Mouse (Mus musculus) kidney, embryonic 14.5 days (tissue): Measurements from ENCODE around the gene Cbx1. TPM values are rescaled to one million over a fixed set of nuclear protein-coding genes. Genes with fewer than 3 reads are reported as not detected.
A peak's percentile ranks its signal among the peaks of the same experiment; 100 is the strongest.
"Not testable (repeated sequence)": the region's sequence is repeated elsewhere in the genome, so short reads cannot be mapped to it uniquely, and the experiment has no call there.

Experiments used
- ATAC-seq: fragments of 200-750 bp; cut with Nextera tagmentation; 2 replicates; pipeline ENCODE4 v1.8.0; 2017; ENCODE audit warnings: moderate number of reproducible peaks, mild to moderate bottlenecking, moderate TSS enrichment, moderate library complexity; ENCODE audit not compliant: low FRiP score, low TSS enrichment
- H3K27ac ChIP-seq: fragments of 300-500 bp; sonication (generic); 2 replicates; pipeline ENCODE4 v1.5.1; 2014; ENCODE audit warnings: low read depth, mild to moderate bottlenecking, low read length, moderate library complexity, mixed read lengths
- H3K27me3 ChIP-seq: fragments of 300-500 bp; sonication (generic); 2 replicates; pipeline ENCODE4 v1.6.1; 2014; ENCODE audit warnings: mild to moderate bottlenecking, low read length; ENCODE audit not compliant: control insufficient read depth, insufficient read depth
- H3K36me3 ChIP-seq: fragments of 300-500 bp; sonication (generic); 2 replicates; pipeline ENCODE4 v1.6.1; 2014; ENCODE audit warnings: low read length, mixed read lengths; ENCODE audit not compliant: control insufficient read depth, insufficient read depth
- H3K4me1 ChIP-seq: fragments of 300-500 bp; sonication (generic); 2 replicates; pipeline ENCODE4 v1.6.1; 2014; ENCODE audit warnings: low read length, mixed read lengths; ENCODE audit not compliant: control insufficient read depth, insufficient read depth
- H3K4me2 ChIP-seq: fragments of 300-500 bp; sonication (generic); replicated peaks from 2 replicates; pipeline ENCODE4 v1.6.1; 2014; ENCODE audit warnings: low read depth, mild to moderate bottlenecking, low read length
- H3K4me3 ChIP-seq: fragments of 300-500 bp; sonication (generic); 2 replicates; pipeline ENCODE4 v1.5.1; 2014; ENCODE audit warnings: mild to moderate bottlenecking, low read length
- H3K9ac ChIP-seq: fragments of 300-500 bp; sonication (generic); 2 replicates; pipeline ENCODE4 v1.6.1; 2014; ENCODE audit warnings: low read depth, mild to moderate bottlenecking, low read length, moderate library complexity
- H3K9me3 ChIP-seq: fragments of 300-500 bp; sonication (generic); 2 replicates; pipeline ENCODE4 v1.6.1; 2016; ENCODE audit warnings: low read length; ENCODE audit not compliant: control insufficient read depth
- WGBS: fragments of 180-500 bp; shearing (Covaris S2); extraction: QIAGEN DNeasy Blood & Tissue Kit; methylation state at CpG from one replicate; pipeline ENCODE4 v1.1.7; 2014; 5-methylcytosine and 5-hydroxymethylcytosine counted together
- microRNA counts: library from miRNA; unstranded; fragments of <30 nt; microRNA quantifications from one replicate; lab custom pipeline; 2017
- microRNA-seq: library from miRNA; unstranded; fragments of <30 nt; microRNA quantifications from one replicate; pipeline ENCODE4, GENCODE M21; 2016
- polyA plus RNA-seq: library from polyadenylated mRNA; unstranded; fragments of >200 nt; fragmentation: Nextera tagmentation; extraction: Ambion mirVana; gene quantifications from 2 replicates; pipeline ENCODE4 v1.2.1, GENCODE M21; 2014

Cbx1 gene
- polyA plus RNA-seq, 1 experiment from 2014 or later = 137 TPM

DNA sequence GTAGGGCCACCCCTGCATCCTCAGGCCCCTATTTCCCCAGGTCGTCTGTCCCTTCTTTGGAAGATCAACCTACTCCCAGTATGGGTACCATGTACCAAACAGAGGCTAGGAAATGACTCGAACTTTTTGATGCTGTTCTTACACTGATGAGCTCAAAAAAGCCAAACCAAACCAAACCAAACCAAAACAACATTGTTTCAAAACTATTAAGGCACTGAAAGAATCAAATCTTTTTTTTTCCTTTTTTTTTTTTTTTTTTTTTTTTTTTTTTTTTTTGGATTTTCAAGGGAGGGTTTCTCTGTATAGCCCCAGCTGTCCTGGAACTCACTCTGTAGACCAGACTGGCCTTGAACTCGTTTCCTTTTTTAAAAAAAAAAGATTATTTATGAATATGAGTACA is 54.7 kb downstream of the Cbx1 start:
- no peaks in the 10 kb centered on the region for H3K36me3 ChIP-seq
- no peaks in the 10 kb centered on the region for H3K4me1 ChIP-seq
- H3K4me3 ChIP-seq = no peak overlapping the region
- no peaks in the 10 kb centered on the region for H3K27me3 ChIP-seq
- whole genome bisulfite sequencing = 65% methylated on average over 3 of the region's 3 CpGs
- H3K27ac ChIP-seq = no peak overlapping the region
- H3K4me2 ChIP-seq = no peak overlapping the region
- H3K9ac ChIP-seq = no peak overlapping the region
- no peak for ATAC-seq
- no peaks in the 10 kb centered on the region for H3K9me3 ChIP-seq

DNA sequence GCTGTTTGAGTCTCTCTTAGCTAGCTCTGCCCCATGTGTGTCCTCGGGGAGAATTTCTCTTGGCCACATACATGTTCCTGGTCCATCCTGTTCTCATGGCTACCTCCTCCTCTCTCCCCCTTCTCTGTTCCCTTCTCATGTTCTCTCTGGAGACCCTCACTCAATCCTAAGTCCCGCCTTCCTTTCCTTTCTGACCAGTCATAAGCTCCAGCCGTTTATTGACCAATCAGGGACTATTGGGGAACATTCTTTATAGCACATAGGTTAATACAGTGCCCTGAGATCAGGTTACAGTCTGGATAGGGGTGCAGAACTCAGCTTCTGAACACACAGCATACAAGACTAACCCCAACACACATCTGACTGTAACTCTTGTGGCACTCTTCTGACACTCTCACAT is 58.3 kb downstream of the Cbx1 start:
- no peaks in the 10 kb centered on the region for H3K36me3 ChIP-seq
- no peak overlapping the region for H3K4me3 ChIP-seq
- H3K9ac ChIP-seq = no peak overlapping the region
- H3K4me2 ChIP-seq = no peak overlapping the region
- no peaks in the 10 kb centered on the region for H3K27me3 ChIP-seq
- H3K4me1 ChIP-seq = no peaks in the 10 kb centered on the region; the same call in 1 of the 2 replicates
- ATAC-seq = peak; percentile 42
- H3K27ac ChIP-seq = no peak overlapping the region
- WGBS = 29% methylated on average over 3 of the region's 3 CpGs
- no peaks in the 10 kb centered on the region for H3K9me3 ChIP-seq

- 61% methylated on average over 9 of the region's 9 CpGs for whole genome bisulfite sequencing
- Histone ChIP-seq H3K4me2 (no peak overlapping the region), H3K27me3 (no peaks in the 10 kb centered on the region), H3K27ac (no peak overlapping the region), H3K4me3 (no peak overlapping the region), H3K4me1 (no peaks in the 10 kb centered on the region; the same call in 1 of the 2 replicates), H3K9me3 (no peaks in the 10 kb centered on the region), H3K9ac (no peak overlapping the region), H3K36me3 (peaks cover 5% of the 10 kb centered on the region; the same call in 1 of the 2 replicates)
- ATAC-seq = no peak
These were observed 59.8 kb downstream of the Cbx1 start for GRCm38 (mm10) chr11:96848694-96849093.

DNA sequence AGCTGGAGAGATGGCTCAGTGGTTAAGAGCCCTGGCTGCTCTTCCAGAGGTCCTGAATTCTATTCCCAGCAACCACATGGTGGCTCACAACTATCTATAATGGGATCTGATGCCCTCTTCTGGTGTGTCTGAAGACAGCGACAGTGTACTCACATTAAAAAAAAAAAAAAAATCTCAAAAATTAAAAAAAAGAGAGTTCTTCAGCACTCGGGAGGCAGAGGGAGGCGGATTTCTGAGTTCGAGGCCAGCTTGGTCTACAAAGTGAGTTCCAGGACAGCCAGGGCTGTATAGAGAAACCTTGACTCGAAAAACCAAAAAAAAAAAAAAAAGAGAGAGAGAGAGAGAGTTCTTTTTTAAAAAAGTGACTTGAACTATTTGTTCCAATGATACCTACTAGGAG is 60.2 kb downstream of the Cbx1 start:
- H3K27me3 ChIP-seq, ATAC-seq, H3K36me3 ChIP-seq, H3K9me3 ChIP-seq, H3K4me1 ChIP-seq: not testable (repeated sequence)
- Histone ChIP-seq H3K9ac (peak overlapping the region; percentile 71; the same call in 1 of the 2 replicates), H3K27ac (peak overlapping the region; percentile 59; the same call in 1 of the 2 replicates), H3K4me2 (peak overlapping the region; percentile 78), H3K4me3 (peak overlapping the region; percentile 72)
- 72% methylated on average over 5 of the region's 5 CpGs for WGBS

DNA sequence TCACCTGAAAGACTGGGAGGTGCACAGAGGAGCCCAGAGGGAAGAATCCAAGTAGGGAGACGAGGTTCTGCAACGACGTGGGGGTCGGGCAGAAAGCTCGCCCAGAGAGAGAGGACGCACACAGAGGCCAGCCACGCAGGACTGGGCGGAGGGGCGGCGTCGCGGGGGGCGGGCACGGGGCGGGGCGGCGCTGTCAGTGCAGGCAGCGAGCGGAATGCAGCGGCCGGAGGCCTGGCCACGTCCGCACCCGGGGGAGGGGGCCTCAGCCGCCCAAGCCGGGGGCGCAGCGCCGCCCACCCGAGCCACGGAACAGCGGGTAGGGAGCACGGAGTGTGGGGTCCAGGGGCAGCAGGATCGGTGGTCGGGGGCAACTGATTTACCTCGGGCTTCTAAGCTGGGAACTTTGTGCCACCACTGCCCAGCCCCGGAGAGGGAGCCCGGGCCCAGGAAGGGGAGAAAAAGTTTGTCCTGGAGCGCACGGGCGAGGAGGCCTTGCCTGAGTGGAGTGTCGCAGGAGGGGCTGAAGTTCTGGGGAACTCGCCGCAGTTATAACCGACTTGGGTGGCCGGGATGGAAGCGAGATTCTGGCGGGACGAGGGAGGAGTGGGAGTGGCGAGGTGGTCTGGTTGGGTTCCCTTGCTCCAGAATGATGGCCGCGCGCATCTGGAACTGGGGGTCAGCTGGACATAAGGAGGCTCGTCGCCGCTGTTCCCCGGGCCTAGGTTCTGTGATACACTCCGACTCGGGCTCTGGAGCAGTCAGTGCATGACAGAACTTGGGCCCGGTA is 60.9 kb downstream of the Cbx1 start, which contains the start of gene Copz2:
Gene Copz2 (plus strand): TSS at position 190 of the 787 bp plus-strand sequence.
- peak within 1 kb of the TSS; percentile 72 for H3K4me3 ChIP-seq
- H3K9me3 ChIP-seq = no peaks in the 10 kb centered on the region
- peaks cover 5% of the 10 kb centered on the region; the same call in 1 of the 2 replicates for H3K36me3 ChIP-seq
- H3K4me2 ChIP-seq = peak within 1 kb of the TSS; percentile 78
- ATAC-seq = peak; percentile 75; the same call in 1 of the 2 replicates
- peak within 1 kb of the TSS; percentile 71 for H3K9ac ChIP-seq
- WGBS = 1% methylated on average over 58 of the region's 60 CpGs
- H3K27me3 ChIP-seq = no peaks in the 10 kb centered on the region
- peak within 1 kb of the TSS; percentile 59; the same call in 1 of the 2 replicates for H3K27ac ChIP-seq
- no peaks in the 10 kb centered on the region; the same call in 1 of the 2 replicates for H3K4me1 ChIP-seq

DNA sequence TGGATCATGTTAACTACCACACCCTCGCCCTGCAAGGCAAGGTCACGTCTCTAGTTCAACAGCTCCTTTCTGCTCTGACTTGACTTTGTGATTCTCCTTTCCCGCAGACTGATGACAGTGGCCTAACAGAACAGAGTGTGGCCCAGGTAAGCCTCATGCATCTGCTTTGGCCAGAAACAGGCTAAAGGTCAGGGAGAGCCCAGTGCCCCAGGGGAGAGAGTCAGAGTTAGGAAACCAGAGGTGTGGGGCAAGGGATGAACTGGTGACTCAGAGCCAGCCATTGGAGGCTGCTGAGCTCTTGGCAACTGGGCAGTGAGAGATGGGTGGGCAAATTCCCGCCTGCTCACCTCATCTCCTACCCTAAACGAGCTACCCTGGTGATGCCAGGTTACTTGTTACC is 68.5 kb downstream of the Cbx1 start:
- Histone ChIP-seq H3K36me3 (peaks cover 5% of the 10 kb centered on the region; the same call in 1 of the 2 replicates), H3K9me3 (no peaks in the 10 kb centered on the region), H3K9ac (no peak overlapping the region), H3K4me1 (peaks cover 11% of the 10 kb centered on the region; the same call in 1 of the 2 replicates), H3K27me3 (no peaks in the 10 kb centered on the region), H3K4me2 (no peak overlapping the region), H3K4me3 (no peak overlapping the region), H3K27ac (no peak overlapping the region)
- 64% methylated on average over 5 of the region's 5 CpGs for WGBS
- ATAC-seq = no peak

MicroRNA genes within 50 kb of the gene (microRNA counts, 519-probe panel; counts per million panel counts)
- 7,387 counts per million, percentile 80 among the panel's probes with 10 or more counts for microRNA mmu-miR-152 (lab: Ali Mortazavi, UCI)

Small RNA genes lying within 50 kb of the gene (microRNA-seq; reads per million reads assigned to microRNA genes)
- gene Mir152 = 163 reads per million, percentile 60 among the genes with 10 or more reads in this experiment

Other genes starting within 250 kb of the Cbx1 start
- gene Snx11, start 11.6 kb upstream of the Cbx1 start, polyA plus RNA-seq = 8.6 and 10.2 TPM in 2 replicates
- 37.3 and 43.2 TPM in 2 replicates for gene Nfe2l1, start 40.8 kb downstream of the Cbx1 start, polyA plus RNA-seq
- 94.7 and 106 TPM in 2 replicates for gene Copz2, start 60.7 kb downstream of the Cbx1 start, polyA plus RNA-seq
- 66.9 and 69.1 TPM in 2 replicates for gene Cdk5rap3, start 127.4 kb downstream of the Cbx1 start, polyA plus RNA-seq
- 33.7 and 36.3 TPM in 2 replicates for gene Prr15l, start 139.0 kb downstream of the Cbx1 start, polyA plus RNA-seq
- gene Pnpo, start 154.9 kb downstream of the Cbx1 start, polyA plus RNA-seq = 17.3 and 28.0 TPM in 2 replicates
- gene Sp2, start 193.8 kb downstream of the Cbx1 start, polyA plus RNA-seq = 13.3 and 23.9 TPM in 2 replicates
- gene Sp6, start 224.3 kb downstream of the Cbx1 start, polyA plus RNA-seq = 0.57 and 0.60 TPM in 2 replicates
- 24.4 and 29.9 TPM in 2 replicates for gene Scrn2, start 240.8 kb downstream of the Cbx1 start, polyA plus RNA-seq